Mouse (Mus musculus) MEL (cell line): ENCODE measurements at regions not wholly inside any gene's neighbourhood (a gene's known extent, or its start where the extent isn't known, plus 50 kb on each side); places are given as distances from the start of the nearest gene placed in this dataset.

Experiments used
- DNase-seq: peaks from one replicate; pipeline ENCODE4 v3.0.0; 2011; ENCODE audit warnings: low read depth, low spot score
- H3K27ac ChIP-seq: 2 replicates; pipeline ENCODE4 v1.5.1; 2012; ENCODE audit warnings: low read depth, mild to moderate bottlenecking, control low read depth, low read length, moderate library complexity; ENCODE audit not compliant: control insufficient read depth
- H3K27me3 ChIP-seq, 2 experiments: fragments of 150-350 bp in 1 of 2; sonication (generic) in 1 of 2; 2 replicates each; pipeline ENCODE4 v1.6.1; 2012; ENCODE audit warnings: low read length in 2 of 2, mild to moderate bottlenecking in 2 of 2, improper control_type of control experiment in 1 of 2, moderate library complexity in 1 of 2; ENCODE audit not compliant: insufficient read depth in 2 of 2, control insufficient read depth in 1 of 2
- H3K36me3 ChIP-seq, 2 experiments: 2 replicates each; pipeline ENCODE4 v1.6.1; 2012 to 2014; ENCODE audit warnings: low read length in 2 of 2, improper control_type of control experiment in 1 of 2, inconsistent platforms in 1 of 2, mild to moderate bottlenecking in 1 of 2; ENCODE audit not compliant: insufficient read depth in 2 of 2, control insufficient read depth in 1 of 2
- H3K4me1 ChIP-seq, 2 experiments: fragments of 150-350 bp in 1 of 2; sonication (generic) in 1 of 2; 2 replicates each; pipeline ENCODE4 v1.6.1; 2012; ENCODE audit warnings: low read length in 2 of 2, improper control_type of control experiment in 1 of 2, mild to moderate bottlenecking in 1 of 2; ENCODE audit not compliant: insufficient read depth in 2 of 2, control insufficient read depth in 1 of 2
- H3K4me3 ChIP-seq, 2 experiments: fragments of 150-350 bp in 1 of 2; sonication (generic) in 1 of 2; 2 replicates each; pipeline ENCODE4 v1.5.1; 2012; ENCODE audit warnings: low read depth in 2 of 2, low read length in 2 of 2, mild to moderate bottlenecking in 2 of 2, moderate library complexity in 2 of 2, control low read depth in 1 of 2, improper control_type of control experiment in 1 of 2; ENCODE audit not compliant: control insufficient read depth in 1 of 2, insufficient read depth in 1 of 2
- H3K79me2 ChIP-seq: 2 replicates; pipeline ENCODE4 v1.6.1; 2012; ENCODE audit warnings: mild to moderate bottlenecking, low read length, moderate library complexity; ENCODE audit not compliant: control insufficient read depth, poor library complexity, insufficient read depth
- H3K9ac ChIP-seq: 2 replicates; pipeline ENCODE4 v1.6.1; 2012; ENCODE audit warnings: low read depth, mild to moderate bottlenecking, control low read depth, low read length, moderate library complexity; ENCODE audit not compliant: control insufficient read depth, poor library complexity, severe bottlenecking
- H3K9me3 ChIP-seq: fragments of 150-350 bp; sonication (generic); replicated peaks from 2 replicates; pipeline ENCODE4 v1.6.1; 2012; ENCODE audit warnings: mild to moderate bottlenecking, low read length, improper control_type of control experiment, moderate library complexity; ENCODE audit not compliant: insufficient read depth
- BHLHE40 ChIP-seq: IDR thresholded peaks from 2 replicates; pipeline ENCODE4 v1.6.1; 2012; ENCODE audit warnings: low read depth, mild to moderate bottlenecking, inconsistent platforms, low read length, improper control_type of control experiment, borderline replicate concordance
- CHD2 ChIP-seq: IDR thresholded peaks from 2 replicates; pipeline ENCODE4 v1.6.1; 2011; ENCODE audit warnings: low read length, improper control_type of control experiment
- CTCF ChIP-seq, 3 experiments: IDR thresholded peaks in 2 of 3; conservative IDR thresholded peaks in 1 of 3; 2 replicates each; pipeline ENCODE4 v1.5.1; 2011 to 2012; ENCODE audit warnings: low read length in 3 of 3, low read depth in 2 of 3, mild to moderate bottlenecking in 2 of 3, improper control_type of control experiment in 1 of 3, inconsistent platforms in 1 of 3, mixed read lengths in 1 of 3, moderate library complexity in 1 of 3; ENCODE audit not compliant: control insufficient read depth in 1 of 3, insufficient read depth in 1 of 3, poor library complexity in 1 of 3, severe bottlenecking in 1 of 3
- E2F4 ChIP-seq: IDR thresholded peaks from 2 replicates; pipeline ENCODE4 v1.6.1; 2011; ENCODE audit warnings: low read depth, low read length, improper control_type of control experiment, borderline replicate concordance
- EP300 ChIP-seq, 2 experiments: IDR thresholded peaks; 2 replicates each; pipeline ENCODE4 v1.6.1; 2011; ENCODE audit warnings: improper control_type of control experiment in 2 of 2, low read length in 2 of 2, low read depth in 1 of 2, mild to moderate bottlenecking in 1 of 2
- ETS1 ChIP-seq: IDR thresholded peaks from 2 replicates; pipeline ENCODE4 v1.6.1; 2012; ENCODE audit warnings: low read depth, mild to moderate bottlenecking, inconsistent platforms, low read length, improper control_type of control experiment, moderate library complexity
- GABPA ChIP-seq: IDR thresholded peaks from 2 replicates; pipeline ENCODE4 v1.6.1; 2012; ENCODE audit warnings: low read depth, mild to moderate bottlenecking, inconsistent platforms, low read length, improper control_type of control experiment, moderate library complexity
- JUND ChIP-seq: IDR thresholded peaks from 2 replicates; pipeline ENCODE4 v1.6.1; 2011; ENCODE audit warnings: low read depth, mild to moderate bottlenecking, improper control_type of control experiment, low read length
- MAX ChIP-seq: IDR thresholded peaks from 2 replicates; pipeline ENCODE4 v1.6.1; 2011; ENCODE audit warnings: low read length, improper control_type of control experiment
- MXI1 ChIP-seq: IDR thresholded peaks from 2 replicates; pipeline ENCODE4 v1.6.1; 2011; ENCODE audit warnings: mild to moderate bottlenecking, low read depth, low read length, improper control_type of control experiment
- RAD21 ChIP-seq: IDR thresholded peaks from 2 replicates; pipeline ENCODE4 v1.6.1; 2011; ENCODE audit warnings: mild to moderate bottlenecking, low read depth, low read length, improper control_type of control experiment
- SIN3A ChIP-seq: IDR thresholded peaks from 2 replicates; pipeline ENCODE4 v1.6.1; 2012; ENCODE audit warnings: low read length, improper control_type of control experiment, inconsistent platforms
- SMC3 ChIP-seq: IDR thresholded peaks from 2 replicates; pipeline ENCODE4 v1.6.1; 2011; ENCODE audit warnings: low read depth, low read length, improper control_type of control experiment
- TAL1 ChIP-seq: IDR thresholded peaks from 2 replicates; pipeline ENCODE4 v1.6.1; 2012; ENCODE audit warnings: mild to moderate bottlenecking, inconsistent platforms, low read length, moderate library complexity, mixed read lengths
- TBP ChIP-seq: IDR thresholded peaks from 2 replicates; pipeline ENCODE4 v1.8.0; 2011; ENCODE audit warnings: low read depth, low read length, improper control_type of control experiment
- UBTF ChIP-seq: IDR thresholded peaks from 2 replicates; pipeline ENCODE4 v1.6.1; 2012; ENCODE audit warnings: low read depth, mild to moderate bottlenecking, inconsistent platforms, low read length, improper control_type of control experiment, moderate library complexity, borderline replicate concordance; ENCODE audit not compliant: insufficient read depth
- USF1 ChIP-seq: IDR thresholded peaks from 2 replicates; pipeline ENCODE4 v1.6.1; 2014; ENCODE audit warnings: low read depth, mild to moderate bottlenecking, inconsistent platforms, low read length, improper control_type of control experiment, moderate library complexity
- USF2 ChIP-seq, 2 experiments: IDR thresholded peaks; 2 replicates each; pipeline ENCODE4 v1.6.1; 2011 to 2012; ENCODE audit warnings: improper control_type of control experiment in 2 of 2, low read length in 2 of 2, borderline replicate concordance in 1 of 2, inconsistent platforms in 1 of 2, low read depth in 1 of 2, mild to moderate bottlenecking in 1 of 2; ENCODE audit not compliant: insufficient read depth in 1 of 2
- ZC3H11A ChIP-seq: IDR thresholded peaks from 2 replicates; pipeline ENCODE4 v1.6.1; 2012; ENCODE audit warnings: low read depth, mild to moderate bottlenecking, inconsistent platforms, low read length, improper control_type of control experiment
- ZKSCAN1 ChIP-seq: IDR thresholded peaks from 2 replicates; pipeline ENCODE4 v1.6.1; 2012; ENCODE audit warnings: low read depth, mild to moderate bottlenecking, inconsistent platforms, low read length, improper control_type of control experiment, moderate library complexity
- ZNF384 ChIP-seq: IDR thresholded peaks from 2 replicates; pipeline ENCODE4 v1.6.1; 2012; ENCODE audit warnings: low read depth, mild to moderate bottlenecking, inconsistent platforms, low read length, improper control_type of control experiment

DNA sequence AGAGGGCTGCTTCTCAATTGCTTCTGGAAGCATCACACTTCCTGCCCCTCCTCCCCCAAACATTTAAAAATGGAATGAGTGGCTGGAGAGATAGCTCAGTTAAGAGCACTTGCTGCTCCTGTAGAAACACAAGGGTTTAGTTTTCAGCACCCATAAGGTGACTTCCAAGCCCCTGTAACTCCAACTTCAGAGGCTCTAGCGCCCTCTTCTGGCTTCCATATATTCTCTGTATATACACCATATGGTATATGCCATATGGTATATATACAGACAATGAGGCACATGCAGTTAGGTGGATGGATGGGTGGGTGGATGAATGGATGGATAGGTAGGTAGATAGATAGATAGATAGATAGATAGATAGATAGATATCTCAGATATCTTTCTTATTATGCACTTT is 483.2 kb upstream of the Nox3 start:
- H3K79me2 ChIP-seq, result no peaks in the 10 kb centered on the region
- H3K4me1 ChIP-seq, result no peaks in the 10 kb centered on the region
- no peaks in the 10 kb centered on the region for H3K27me3 ChIP-seq
- DNase-seq, result peak; percentile 6
- H3K9me3 ChIP-seq, result no peaks in the 10 kb centered on the region
- no peak overlapping the region for H3K4me3 ChIP-seq
- no peak overlapping the region for H3K27ac ChIP-seq
- no peaks in the 10 kb centered on the region for H3K36me3 ChIP-seq
- TF ChIP-seq TAL1 (no peak), MAX (no peak), ZKSCAN1 (no peak), CTCF (IDR thresholded peaks at IDR 0.05 in 2 of 3, conservative IDR thresholded peaks at IDR 0.05 in 1 of 3; ENCODE audit: control insufficient read depth in 1 of 3, insufficient read depth in 1 of 3, low read depth in 2 of 3, low read length in 3 of 3, poor library complexity in 1 of 3, severe bottlenecking in 1 of 3) (peak in 1 of 3 experiments; percentile 5; a peak in 1 of 6 replicates), USF1 (no peak), CHD2 (no peak), ZNF384 (no peak), JUND (no peak), UBTF (no peak), ZC3H11A (no peak), USF2 (IDR thresholded peaks at IDR 0.05; ENCODE audit: borderline replicate concordance in 1 of 2, insufficient read depth in 1 of 2, low read depth in 1 of 2, low read length in 2 of 2) (no peak), GABPA (no peak), SMC3 (no peak), E2F4 (no peak), RAD21 (peak; percentile 6; the same call in 1 of the 2 replicates), SIN3A (no peak), EP300 (IDR thresholded peaks at IDR 0.05; ENCODE audit: low read depth in 1 of 2, low read length in 2 of 2) (no peak)
- TF ChIP-seq, all 39 proteins: peak for 2
- H3K9ac ChIP-seq, result no peak overlapping the region

- no peaks in the 10 kb centered on the region for H3K4me1 ChIP-seq
- no peak overlapping the region for H3K4me3 ChIP-seq
- no peak overlapping the region for H3K27ac ChIP-seq
- TF ChIP-seq EP300 (IDR thresholded peaks at IDR 0.05; ENCODE audit: low read depth in 1 of 2, low read length in 2 of 2), result no peak
- no peak for TF ChIP-seq CTCF (IDR thresholded peaks at IDR 0.05 in 2 of 3, conservative IDR thresholded peaks at IDR 0.05 in 1 of 3; ENCODE audit: control insufficient read depth in 1 of 3, insufficient read depth in 1 of 3, low read depth in 2 of 3, low read length in 3 of 3, poor library complexity in 1 of 3, severe bottlenecking in 1 of 3)
- no peak for TF ChIP-seq MXI1
- TF ChIP-seq TBP, result no peak
- TF ChIP-seq BHLHE40, result no peak
- no peak for TF ChIP-seq MAX
- TF ChIP-seq CHD2, result no peak
- no peak for TF ChIP-seq E2F4
- no peak for TF ChIP-seq GABPA
- no peak for TF ChIP-seq ETS1
- no peaks in the 10 kb centered on the region for H3K27me3 ChIP-seq
- DNase-seq, result no peak
- no peaks in the 10 kb centered on the region for H3K36me3 ChIP-seq
- H3K9me3 ChIP-seq, result no peaks in the 10 kb centered on the region
- no peaks in the 10 kb centered on the region for H3K79me2 ChIP-seq
- H3K9ac ChIP-seq, result no peak overlapping the region
These were observed 486.0 kb upstream of the Nox3 start for GRCm38 (mm10) chr17:4182106-4182505.
